18 mouse cellular contexts compared by ENCODE assay signal in the genomic region with DNA sequence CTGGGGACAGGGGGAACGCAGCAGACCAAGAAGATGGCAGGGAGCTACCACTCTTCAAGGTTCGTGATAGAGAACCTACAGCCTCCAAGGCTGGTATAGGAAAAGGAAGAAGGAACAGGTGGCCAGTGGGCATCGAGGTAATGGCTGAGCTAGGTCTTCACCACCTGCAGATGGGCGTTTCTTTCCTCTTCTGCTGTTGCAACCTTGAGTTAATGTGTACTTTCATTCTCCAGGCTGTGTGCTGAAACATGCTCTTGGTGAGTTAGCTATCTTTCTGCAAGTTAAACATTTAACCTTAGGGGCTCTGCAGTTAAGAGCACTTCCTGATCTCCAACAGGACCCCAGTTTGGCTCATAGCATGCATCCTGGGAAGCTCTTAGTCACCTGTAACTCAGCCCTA. TPM values are rescaled to one million over a fixed set of nuclear protein-coding genes. Genes with fewer than 3 reads are reported as not detected.
DNase-seq lines count a peak whose midpoint lies in the region; ATAC-seq lines count a peak whose summit lies in the region.
"Had no signal": no experiment of that assay in that cellular context is flagged by ENCODE, and none has a peak within 500 bp of the region (broad histone marks: within the 10 kb centered on the region; RNA-seq: fewer than 3 reads in every experiment).

No protein-coding gene starts in this region.

- 0 out of 2 replicates have a peak, but pooled peaks cover 3% of the 10 kb centered on the region for H3K36me3 ChIP-seq in forebrain, embryonic 14.5 days (ENCODE audit: control insufficient read depth, insufficient read depth, low read length)
- no peaks in the 10 kb centered on the region for H3K36me3 ChIP-seq in forebrain, embryonic 16.5 days (ENCODE audit: control insufficient read depth, insufficient read depth)
- H3K36me3 ChIP-seq in forebrain, embryonic 15.5 days: 0 out of 2 replicates have a peak, but pooled peaks cover 3% of the 10 kb centered on the region
- H3K36me3 ChIP-seq: limb, embryonic 12.5 days; midbrain, embryonic 12.5 days had no signal

- H3K27me3 ChIP-seq in forebrain, embryonic 14.5 days (replicated peaks; ENCODE audit: control insufficient read depth, insufficient read depth, low read length): no peaks in the 10 kb centered on the region
- H3K27me3 ChIP-seq in forebrain, embryonic 16.5 days (replicated peaks; ENCODE audit: control insufficient read depth, insufficient read depth, low read length): no peaks in the 10 kb centered on the region
- no peaks in the 10 kb centered on the region for H3K27me3 ChIP-seq in forebrain, embryonic 15.5 days
- H3K27me3 ChIP-seq: midbrain, embryonic 12.5 days had no signal

- no peak for ATAC-seq in forebrain, embryonic 14.5 days
- no peak for ATAC-seq in forebrain, embryonic 16.5 days
- ATAC-seq in forebrain, embryonic 15.5 days (replicated peaks): no peak
- no peak for ATAC-seq in erythroblast, adult 5-6 weeks (replicated peaks; ENCODE audit: low FRiP score, poor library complexity, severe bottlenecking)

- DNase-seq in forebrain, embryonic 14.5 days (ENCODE audit: low spot score): no peak
- peak; percentile 64 to 76 for DNase-seq in kidney, adult 8-10 months
- peak; percentile 20 to 37 for DNase-seq in kidney, postnatal 4 days
- DNase-seq in urinary bladder, postnatal 36 days (ENCODE audit: low spot score in 2 of 2): no peak
- no peak for DNase-seq in frontal cortex, adult 2 months (ENCODE audit: extremely low spot score in 1 of 2, low spot score in 1 of 2)
- DNase-seq: cerebellum, adult 8-10 months; embryo, embryonic 11 days; heart, postnatal 10 days; lung, postnatal 10 days had no signal

- 96% methylated on average over 4 of the region's 4 CpGs for WGBS in forebrain, embryonic 14.5 days
- 83% methylated on average over 4 of the region's 4 CpGs for WGBS in forebrain, embryonic 16.5 days
- 91% methylated on average over 4 of the region's 4 CpGs for WGBS in forebrain, embryonic 15.5 days

- peaks cover 18% of the 10 kb centered on the region for H3K4me1 ChIP-seq in forebrain, embryonic 14.5 days (ENCODE audit: control insufficient read depth, insufficient read depth, low read length)
- peaks cover 29% of the 10 kb centered on the region for H3K4me1 ChIP-seq in forebrain, embryonic 16.5 days (replicated peaks; ENCODE audit: control insufficient read depth, insufficient read depth, low read length)
- peaks cover 32% of the 10 kb centered on the region for H3K4me1 ChIP-seq in forebrain, embryonic 15.5 days

- no peaks in the 10 kb centered on the region for H3K9me3 ChIP-seq in forebrain, embryonic 14.5 days (replicated peaks; ENCODE audit: control insufficient read depth, low read length)
- no peaks in the 10 kb centered on the region for H3K9me3 ChIP-seq in forebrain, embryonic 16.5 days (ENCODE audit: control insufficient read depth, low read length)
- no peaks in the 10 kb centered on the region for H3K9me3 ChIP-seq in forebrain, embryonic 15.5 days
- H3K9me3 ChIP-seq: limb, embryonic 12.5 days; midbrain, embryonic 12.5 days had no signal

- H3K27ac ChIP-seq in forebrain, embryonic 14.5 days (ENCODE audit: low read depth, low read length): 0 out of 2 replicates have a peak overlapping the region, but pooled peaks have one; percentile 75
- H3K27ac ChIP-seq in forebrain, embryonic 16.5 days (ENCODE audit: low read length): no peak overlapping the region
- H3K27ac ChIP-seq in forebrain, embryonic 15.5 days (replicated peaks): peak overlapping the region; percentile 90
- H3K27ac ChIP-seq: left cerebral cortex, adult 2 months; limb, embryonic 12.5 days had no signal

- H3K4me2 ChIP-seq in forebrain, embryonic 14.5 days (ENCODE audit: low read length): no peak overlapping the region
- H3K4me2 ChIP-seq in forebrain, embryonic 16.5 days (ENCODE audit: low read length): no peak overlapping the region
- H3K4me2 ChIP-seq in forebrain, embryonic 15.5 days (replicated peaks): no peak overlapping the region
- H3K4me2 ChIP-seq: limb, embryonic 12.5 days had no signal

- no peak overlapping the region for H3K4me3 ChIP-seq in forebrain, embryonic 14.5 days (ENCODE audit: low read depth, low read length)
- H3K4me3 ChIP-seq in forebrain, embryonic 16.5 days (replicated peaks; ENCODE audit: low read length): no peak overlapping the region
- no peak overlapping the region for H3K4me3 ChIP-seq in forebrain, embryonic 15.5 days
- H3K4me3 ChIP-seq: erythroblast, embryonic 14.5 days; left cerebral cortex, adult 2 months; limb, embryonic 12.5 days; midbrain, embryonic 12.5 days had no signal

- H3K9ac ChIP-seq in forebrain, embryonic 14.5 days (ENCODE audit: low read length): no peak overlapping the region; the same call in 1 of the 2 replicates
- H3K9ac ChIP-seq in forebrain, embryonic 16.5 days (replicated peaks; ENCODE audit: low read depth, low read length): no peak overlapping the region
- no peak overlapping the region for H3K9ac ChIP-seq in forebrain, embryonic 15.5 days (replicated peaks)
- H3K9ac ChIP-seq: limb, embryonic 12.5 days had no signal

RNA-seq across cellular contexts. Expression of a gene that starts 3.7 kb away (rescaled TPM):
- polyA plus RNA-seq in forebrain, embryonic 14.5 days (2014; fragmentation: Nextera tagmentation; extraction: Ambion mirVana): 23.2 and 28.8 TPM in 2 replicates
- 32.8 and 39.8 TPM in 2 replicates for polyA plus RNA-seq in forebrain, embryonic 16.5 days (2015; fragmentation: Nextera tagmentation; extraction: Ambion mirVana)
- polyA plus RNA-seq in forebrain, embryonic 15.5 days (2015; fragmentation: Nextera tagmentation; extraction: Ambion mirVana): 32.8 and 34.0 TPM in 2 replicates
- not detected in 2 replicates for total RNA-seq in erythroblast, adult 5-6 weeks (2015; ENCODE audit: low replicate concordance)
- total RNA-seq in erythroblast, adult 5-6 weeks (2017; ENCODE audit: low replicate concordance): not detected in 2 replicates
- polyA plus RNA-seq in frontal cortex, adult 2 months (2012; rRNA removed): 19.6 and 20.4 TPM in 2 replicates
- total RNA-seq: gastrocnemius, adult 8-10 months; heart, adult 8-10 months had no signal
- polyA plus RNA-seq: erythroblast, embryonic 14.5 days had no signal

RNA-seq across cellular contexts. Expression of a gene that starts 3.8 kb away (rescaled TPM):
- polyA plus RNA-seq in forebrain, embryonic 14.5 days (2014; fragmentation: Nextera tagmentation; extraction: Ambion mirVana): 8.4 and 10.3 TPM in 2 replicates
- 9.7 and 11.2 TPM in 2 replicates for polyA plus RNA-seq in forebrain, embryonic 16.5 days (2015; fragmentation: Nextera tagmentation; extraction: Ambion mirVana)
- polyA plus RNA-seq in forebrain, embryonic 15.5 days (2015; fragmentation: Nextera tagmentation; extraction: Ambion mirVana): 9.1 and 12.8 TPM in 2 replicates
- 3.6 TPM in 1 of 2 replicates, not detected in the other for total RNA-seq in erythroblast, adult 5-6 weeks (2015; ENCODE audit: low replicate concordance)
- 0.34 and 2.1 TPM in 2 replicates for total RNA-seq in erythroblast, adult 5-6 weeks (2017; ENCODE audit: low replicate concordance)
- 7.6 and 8.6 TPM in 2 replicates for polyA plus RNA-seq in frontal cortex, adult 2 months (2012; rRNA removed)

RNA-seq across cellular contexts. Expression of a gene that starts 19.3 kb away (rescaled TPM):
- 29.7 and 33.4 TPM in 2 replicates for polyA plus RNA-seq in forebrain, embryonic 14.5 days (2014; fragmentation: Nextera tagmentation; extraction: Ambion mirVana)
- polyA plus RNA-seq in forebrain, embryonic 16.5 days (2015; fragmentation: Nextera tagmentation; extraction: Ambion mirVana): 23.8 and 29.2 TPM in 2 replicates
- polyA plus RNA-seq in forebrain, embryonic 15.5 days (2015; fragmentation: Nextera tagmentation; extraction: Ambion mirVana): 27.3 and 28.1 TPM in 2 replicates
- 3.6 and 5.6 TPM in 2 replicates for total RNA-seq in erythroblast, adult 5-6 weeks (2015; ENCODE audit: low replicate concordance)
- total RNA-seq in erythroblast, adult 5-6 weeks (2017; ENCODE audit: low replicate concordance): 1.9 and 2.2 TPM in 2 replicates
- polyA plus RNA-seq in frontal cortex, adult 2 months (2012; rRNA removed): 10.3 and 10.9 TPM in 2 replicates

Comparison
In these comparisons a context has a peak if more than half of its experiments do, and no peak if none do; other contexts are left out.
1. DNase-seq: peak in kidney, adult 8-10 months (2 of 2) and kidney, postnatal 4 days (2 of 2); none in forebrain, embryonic 14.5 days (single experiment), urinary bladder, postnatal 36 days (0 of 2) and frontal cortex, adult 2 months (0 of 2).